Mouse (Mus musculus) lung, embryonic 15.5 days (tissue): ENCODE data around the gene Inpp5f. TPM values are rescaled to one million over a fixed set of nuclear protein-coding genes. Genes with fewer than 3 reads are reported as not detected.

ENCODE experiments used
- ATAC-seq: fragments of 200-750 bp; cut with Nextera tagmentation; 2 replicates; pipeline ENCODE4 v1.8.0; 2017; ENCODE audit warnings: moderate number of reproducible peaks, borderline replicate concordance; ENCODE audit not compliant: low FRiP score, low TSS enrichment; ENCODE audit errors: extremely low read depth
- H3K27ac ChIP-seq: fragments of 300-500 bp; sonication (generic); 2 replicates; pipeline ENCODE4 v1.5.1; 2015; ENCODE audit warnings: moderate library complexity, mild to moderate bottlenecking, inconsistent platforms
- H3K27me3 ChIP-seq: fragments of 300-500 bp; sonication (generic); 2 replicates; pipeline ENCODE4 v1.6.1; 2015; ENCODE audit warnings: inconsistent platforms
- H3K36me3 ChIP-seq: fragments of 300-500 bp; sonication (generic); 2 replicates; pipeline ENCODE4 v1.6.1; 2015; ENCODE audit warnings: inconsistent platforms
- H3K4me1 ChIP-seq: fragments of 300-500 bp; sonication (generic); 2 replicates; pipeline ENCODE4 v1.6.1; 2015; ENCODE audit warnings: inconsistent platforms
- H3K4me2 ChIP-seq: fragments of 300-500 bp; sonication (generic); 2 replicates; pipeline ENCODE4 v1.6.1; 2015; ENCODE audit warnings: inconsistent platforms, mild to moderate bottlenecking, moderate library complexity
- H3K4me3 ChIP-seq: fragments of 300-500 bp; sonication (generic); 2 replicates; pipeline ENCODE4 v1.5.1; 2015; ENCODE audit warnings: mild to moderate bottlenecking, inconsistent platforms
- H3K9ac ChIP-seq: fragments of 300-500 bp; sonication (generic); 2 replicates; pipeline ENCODE4 v1.6.1; 2015; ENCODE audit warnings: inconsistent platforms
- H3K9me3 ChIP-seq: fragments of 300-500 bp; sonication (generic); 2 replicates; pipeline ENCODE4 v1.6.1; 2016; ENCODE audit warnings: inconsistent platforms
- WGBS: fragments of 180-500 bp; shearing (Covaris S2); methylation state at CpG from one replicate; pipeline ENCODE4 v1.1.7; 2015; 5-methylcytosine and 5-hydroxymethylcytosine counted together
- polyA plus RNA-seq: library from polyadenylated mRNA; unstranded; fragments of >200 nt; fragmentation: Nextera tagmentation; extraction: Ambion mirVana; gene quantifications from 2 replicates; pipeline ENCODE4 v1.2.1, GENCODE M21; 2015

Gene Inpp5f
- polyA plus RNA-seq, 1 experiment from 2014 or later, result 17.2 TPM

DNA sequence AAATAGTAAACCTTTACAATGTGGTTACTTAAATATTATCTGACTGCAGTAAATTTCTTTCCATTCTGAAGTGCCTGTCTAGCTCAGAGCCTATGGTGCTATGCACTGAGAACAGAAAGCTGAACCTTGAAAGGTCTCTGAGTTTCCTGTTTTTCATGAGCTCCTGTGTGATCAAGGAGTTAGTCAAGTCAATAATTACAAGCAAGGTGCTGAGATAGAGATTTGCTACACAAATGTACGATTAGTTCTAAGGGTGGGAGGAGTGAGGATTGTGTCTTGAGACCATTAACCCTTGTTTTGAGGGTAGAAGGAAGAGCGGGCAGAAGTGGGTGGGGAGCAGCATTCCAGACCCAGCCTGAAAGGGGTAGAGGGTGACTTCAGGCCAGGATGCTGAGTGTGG lies 16.1 kb downstream of the Inpp5f start:
- Histone ChIP-seq H3K27me3 (no peaks in the 10 kb centered on the region), H3K4me1 (no peaks in the 10 kb centered on the region), H3K9me3 (no peaks in the 10 kb centered on the region), H3K27ac (no peak overlapping the region), H3K36me3 (no peaks in the 10 kb centered on the region), H3K9ac (no peak overlapping the region), H3K4me2 (no peak overlapping the region), H3K4me3 (no peak overlapping the region)
- ATAC-seq, result no peak
- WGBS, result 63% methylated on average over 2 of the region's 2 CpGs

DNA sequence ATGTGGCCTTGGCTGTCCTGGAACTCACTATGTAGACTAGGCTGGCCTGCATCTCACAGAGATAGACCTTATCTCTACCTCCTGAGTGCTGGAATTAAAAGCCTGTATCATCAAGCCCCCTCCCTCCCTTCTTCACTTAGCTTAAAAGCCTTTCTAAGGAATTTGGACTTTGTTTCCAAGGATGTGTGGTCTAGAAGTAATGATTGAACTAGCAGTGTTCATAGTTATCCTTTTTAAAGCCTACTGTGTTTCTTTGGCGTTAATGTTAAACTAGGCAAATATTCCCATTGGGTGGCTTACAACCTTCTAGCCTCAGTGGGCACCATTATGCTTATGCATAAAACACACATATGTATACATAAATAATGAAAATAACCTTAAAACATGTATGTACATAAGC lies 16.6 kb downstream of the Inpp5f start:
- H3K27ac ChIP-seq, result no peak overlapping the region
- 86% methylated on average over 1 of the region's 1 CpGs for WGBS

DNA sequence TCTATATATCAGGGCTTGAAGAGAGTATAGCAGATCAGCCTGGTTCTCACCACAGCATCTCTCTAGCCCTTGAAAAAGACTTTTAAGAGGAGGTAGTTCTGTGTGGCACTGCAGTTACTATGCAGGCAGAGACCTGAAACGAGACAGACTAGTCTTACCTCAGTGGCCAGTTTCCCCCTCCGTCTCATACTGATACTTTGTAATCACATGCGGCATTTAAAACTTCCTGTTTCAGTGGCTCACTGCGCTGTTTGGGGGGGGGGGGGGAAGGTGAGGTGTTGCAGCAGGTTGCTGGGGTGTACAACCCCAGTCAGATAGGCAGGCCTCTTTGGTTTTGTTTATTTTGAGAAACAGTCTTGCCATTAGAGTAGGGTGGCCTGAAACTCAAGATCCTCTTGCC lies 22.0 kb downstream of the Inpp5f start:
- Histone ChIP-seq H3K27ac (no peak overlapping the region), H3K4me1 (no peaks in the 10 kb centered on the region), H3K9me3 (no peaks in the 10 kb centered on the region), H3K36me3 (no peaks in the 10 kb centered on the region), H3K4me2 (no peak overlapping the region), H3K9ac (no peak overlapping the region), H3K27me3 (no peaks in the 10 kb centered on the region), H3K4me3 (no peak overlapping the region)
- ATAC-seq, result no peak
- WGBS, result 56% methylated on average over 4 of the region's 4 CpGs

More for the DNA sequence above, 16.6 kb downstream of the Inpp5f start:
- Histone ChIP-seq H3K27me3 (no peaks in the 10 kb centered on the region), H3K36me3 (no peaks in the 10 kb centered on the region), H3K4me1 (no peaks in the 10 kb centered on the region), H3K4me3 (no peak overlapping the region), H3K9ac (no peak overlapping the region), H3K4me2 (no peak overlapping the region), H3K9me3 (no peaks in the 10 kb centered on the region)
- ATAC-seq, result no peak

DNA sequence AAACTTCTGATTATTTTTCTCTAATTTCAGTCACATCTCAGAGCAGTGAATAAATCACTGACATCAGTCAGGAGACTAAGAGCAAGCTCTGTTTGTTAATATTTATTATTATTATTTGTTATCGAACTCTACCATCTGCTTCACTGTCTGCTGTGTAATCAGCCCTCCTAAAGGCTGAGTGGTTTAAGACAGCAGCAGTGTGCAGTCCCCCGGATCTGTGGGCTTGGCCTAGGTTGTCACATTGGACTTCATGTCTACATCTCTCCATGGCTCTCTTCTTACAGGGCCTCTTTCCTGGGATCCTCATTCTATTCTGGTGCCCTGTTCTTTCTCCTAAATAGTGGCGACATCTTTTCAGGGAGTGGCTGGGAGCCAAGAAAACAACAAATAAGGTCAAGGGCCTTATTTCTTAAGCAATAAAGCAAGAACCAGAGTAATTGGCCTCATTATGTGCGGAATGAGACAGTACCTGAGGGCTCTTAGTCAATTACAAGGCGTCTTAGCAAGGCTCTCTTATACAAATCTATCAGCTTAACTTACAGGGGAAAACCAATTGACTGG lies 28.9 kb downstream of the Inpp5f start:
- 68% methylated on average over 5 of the region's 5 CpGs for WGBS
- H3K4me2 ChIP-seq, result no peak overlapping the region
- no peaks in the 10 kb centered on the region for H3K27me3 ChIP-seq
- no peaks in the 10 kb centered on the region for H3K9me3 ChIP-seq
- no peak overlapping the region for H3K27ac ChIP-seq
- ATAC-seq, result no peak
- H3K4me1 ChIP-seq, result no peaks in the 10 kb centered on the region
- no peak overlapping the region for H3K4me3 ChIP-seq
- no peaks in the 10 kb centered on the region for H3K36me3 ChIP-seq
- H3K9ac ChIP-seq, result no peak overlapping the region

DNA sequence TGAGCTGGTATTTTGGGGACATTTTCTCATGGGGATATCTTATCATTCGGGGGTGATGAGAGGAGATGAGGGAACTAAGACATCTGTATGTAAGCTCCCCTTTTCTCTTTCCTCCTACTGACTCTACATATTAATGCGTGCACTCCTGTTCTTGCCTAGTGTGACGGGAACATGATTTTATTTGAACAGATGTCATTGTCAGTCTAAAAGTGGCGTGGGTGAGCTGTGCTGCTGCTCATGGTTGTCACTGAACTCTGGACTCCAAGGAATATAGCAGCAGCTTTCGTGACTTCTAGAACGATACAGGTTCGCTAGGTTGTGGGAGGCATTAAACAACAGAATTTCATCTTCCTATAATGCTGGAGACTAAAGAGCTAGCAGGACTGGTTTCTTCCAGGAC lies 30.4 kb downstream of the Inpp5f start:
- no peak for ATAC-seq
- H3K4me3 ChIP-seq, result no peak overlapping the region
- H3K36me3 ChIP-seq, result no peaks in the 10 kb centered on the region
- no peak overlapping the region for H3K27ac ChIP-seq
- no peaks in the 10 kb centered on the region for H3K27me3 ChIP-seq
- H3K9me3 ChIP-seq, result no peaks in the 10 kb centered on the region
- WGBS, result 85% methylated on average over 7 of the region's 7 CpGs
- no peaks in the 10 kb centered on the region for H3K4me1 ChIP-seq
- no peak overlapping the region for H3K9ac ChIP-seq
- H3K4me2 ChIP-seq, result no peak overlapping the region

DNA sequence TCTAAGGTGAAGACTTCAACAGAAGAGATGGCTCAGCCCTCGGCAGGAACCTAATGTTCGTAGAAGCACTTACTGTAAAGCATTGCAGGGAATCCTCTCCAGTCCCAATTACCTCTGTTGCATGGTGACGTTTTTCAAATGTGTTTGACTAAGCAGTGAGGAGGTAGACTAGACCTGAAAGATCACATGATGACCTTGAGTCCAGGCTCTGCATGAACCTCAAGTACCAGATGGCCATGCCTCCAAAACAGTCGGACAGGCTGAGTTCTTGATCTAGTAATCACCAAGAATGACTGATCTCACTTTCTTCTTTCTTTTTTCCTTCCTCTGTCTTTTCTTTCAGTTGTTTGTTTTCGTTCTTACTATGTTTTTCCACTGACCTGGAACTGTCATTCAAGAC lies 31.3 kb downstream of the Inpp5f start:
- 64% methylated on average over 5 of the region's 5 CpGs for WGBS
- H3K9me3 ChIP-seq, result no peaks in the 10 kb centered on the region
- ATAC-seq, result no peak

DNA sequence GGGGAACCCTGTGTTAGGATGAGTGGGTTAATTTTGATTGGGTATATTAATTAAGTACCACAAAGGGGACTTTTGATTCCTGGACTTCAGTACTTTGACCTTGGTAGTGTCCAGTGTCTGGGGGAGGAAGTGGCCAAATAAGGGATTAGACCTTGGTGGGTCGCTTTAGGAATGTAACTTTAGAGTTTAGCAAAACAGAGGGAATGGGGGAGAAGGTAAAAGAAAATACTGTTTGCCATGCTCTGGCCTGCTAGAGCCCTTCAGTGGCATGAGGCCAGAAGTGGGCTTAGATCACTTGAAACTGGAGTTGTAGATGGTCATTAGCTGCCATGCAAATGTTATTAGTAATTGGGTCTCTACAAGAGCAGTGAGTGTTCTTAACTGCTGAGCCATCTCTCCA lies 45.8 kb downstream of the Inpp5f start:
- no peak overlapping the region for H3K4me3 ChIP-seq
- H3K9me3 ChIP-seq, result no peaks in the 10 kb centered on the region
- WGBS, result 91% methylated on average over 1 of the region's 1 CpGs
- no peaks in the 10 kb centered on the region for H3K36me3 ChIP-seq
- no peaks in the 10 kb centered on the region for H3K27me3 ChIP-seq
- no peak overlapping the region for H3K4me2 ChIP-seq
- no peak overlapping the region for H3K27ac ChIP-seq
- no peak overlapping the region for H3K9ac ChIP-seq
- ATAC-seq, result no peak
- no peaks in the 10 kb centered on the region for H3K4me1 ChIP-seq

More for the DNA sequence above, 31.3 kb downstream of the Inpp5f start:
- no peak overlapping the region for H3K9ac ChIP-seq
- no peaks in the 10 kb centered on the region for H3K36me3 ChIP-seq
- H3K4me2 ChIP-seq, result no peak overlapping the region
- H3K4me3 ChIP-seq, result no peak overlapping the region
- H3K27me3 ChIP-seq, result no peaks in the 10 kb centered on the region
- no peaks in the 10 kb centered on the region for H3K4me1 ChIP-seq
- H3K27ac ChIP-seq, result no peak overlapping the region

DNA sequence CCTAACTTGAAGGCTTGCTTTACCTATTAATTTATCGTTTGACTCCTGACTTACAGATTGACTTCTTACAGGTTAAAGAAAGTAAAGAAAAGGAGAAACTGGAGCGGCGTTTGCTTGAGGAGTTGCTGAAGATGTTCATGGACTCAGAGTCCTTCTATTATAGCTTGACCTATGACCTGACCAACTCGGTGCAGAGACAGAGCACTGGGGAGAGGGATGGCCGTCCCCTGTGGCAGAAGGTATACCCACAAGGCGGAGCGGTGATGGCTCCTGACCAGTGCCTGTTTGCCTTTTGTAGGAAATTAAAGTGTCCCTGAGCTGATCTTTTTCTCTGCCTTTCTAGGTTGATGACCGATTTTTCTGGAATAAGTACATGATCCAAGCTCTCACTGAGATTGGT lies 52.8 kb downstream of the Inpp5f start:
- H3K9me3 ChIP-seq, result no peaks in the 10 kb centered on the region
- ATAC-seq, result no peak
- no peaks in the 10 kb centered on the region; the same call in 1 of the 2 replicates for H3K36me3 ChIP-seq
- H3K4me1 ChIP-seq, result no peaks in the 10 kb centered on the region
- H3K4me2 ChIP-seq, result no peak overlapping the region
- WGBS, result 88% methylated on average over 8 of the region's 8 CpGs
- no peaks in the 10 kb centered on the region for H3K27me3 ChIP-seq
- no peak overlapping the region for H3K9ac ChIP-seq
- H3K4me3 ChIP-seq, result no peak overlapping the region
- no peak overlapping the region for H3K27ac ChIP-seq

DNA sequence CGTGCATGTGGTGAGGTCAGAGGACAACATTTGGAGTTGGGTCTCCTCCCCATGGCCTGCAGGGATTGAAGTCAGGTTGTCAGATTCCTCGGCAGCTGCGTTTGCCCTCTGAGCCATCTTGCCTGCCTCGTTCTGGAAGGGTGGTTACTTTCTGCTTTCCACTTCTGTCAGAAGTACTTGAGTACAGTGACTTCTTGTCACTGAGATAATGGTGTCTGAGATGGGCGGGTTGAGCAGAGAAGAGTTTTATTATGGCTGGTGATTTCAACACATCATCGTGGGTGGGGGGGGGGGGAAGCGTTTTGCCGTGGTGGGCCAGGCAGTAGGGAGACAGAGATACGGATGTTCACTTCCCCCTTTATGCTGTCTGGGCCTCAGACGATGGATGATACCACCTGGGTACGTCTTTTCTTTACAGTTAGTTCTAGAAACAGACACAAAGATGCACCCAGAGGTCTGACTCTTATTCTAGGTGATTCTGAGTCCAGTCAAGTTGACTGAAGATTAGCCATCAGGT lies 53.8 kb downstream of the Inpp5f start:
- H3K36me3 ChIP-seq, result peaks cover 5% of the 10 kb centered on the region; the same call in 1 of the 2 replicates
- no peak for ATAC-seq
- 79% methylated on average over 11 of the region's 11 CpGs for WGBS

DNA sequence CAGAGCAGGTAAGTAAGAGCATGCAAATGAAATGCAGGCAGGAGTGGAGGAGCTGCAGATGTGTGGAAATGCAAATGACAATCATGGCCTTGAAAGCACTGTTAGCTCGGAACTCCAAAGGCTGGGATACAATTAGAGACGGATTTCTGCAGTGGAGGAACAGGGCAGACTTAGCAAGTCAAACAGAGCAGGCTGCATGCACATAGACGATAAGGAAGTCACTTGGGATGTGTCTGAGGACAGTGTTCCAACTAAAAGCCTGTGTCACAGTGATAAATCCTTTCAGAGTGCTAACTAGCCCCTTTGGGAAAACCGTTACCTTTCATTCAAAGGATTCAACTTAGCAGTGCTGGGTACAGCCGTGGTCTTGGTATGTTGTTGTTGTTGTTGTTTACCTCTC lies 56.7 kb downstream of the Inpp5f start:
- Histone ChIP-seq H3K27me3 (no peaks in the 10 kb centered on the region), H3K9ac (no peak overlapping the region), H3K4me2 (no peak overlapping the region), H3K27ac (no peak overlapping the region), H3K36me3 (peaks cover 5% of the 10 kb centered on the region; the same call in 1 of the 2 replicates), H3K4me1 (no peaks in the 10 kb centered on the region), H3K4me3 (no peak overlapping the region), H3K9me3 (no peaks in the 10 kb centered on the region)
- 81% methylated on average over 5 of the region's 5 CpGs for WGBS
- ATAC-seq, result no peak

More for the DNA sequence above, 53.8 kb downstream of the Inpp5f start:
- Histone ChIP-seq H3K4me1 (no peaks in the 10 kb centered on the region), H3K9me3 (no peaks in the 10 kb centered on the region), H3K9ac (no peak overlapping the region), H3K4me2 (no peak overlapping the region), H3K27me3 (no peaks in the 10 kb centered on the region), H3K27ac (no peak overlapping the region), H3K4me3 (no peak overlapping the region)

DNA sequence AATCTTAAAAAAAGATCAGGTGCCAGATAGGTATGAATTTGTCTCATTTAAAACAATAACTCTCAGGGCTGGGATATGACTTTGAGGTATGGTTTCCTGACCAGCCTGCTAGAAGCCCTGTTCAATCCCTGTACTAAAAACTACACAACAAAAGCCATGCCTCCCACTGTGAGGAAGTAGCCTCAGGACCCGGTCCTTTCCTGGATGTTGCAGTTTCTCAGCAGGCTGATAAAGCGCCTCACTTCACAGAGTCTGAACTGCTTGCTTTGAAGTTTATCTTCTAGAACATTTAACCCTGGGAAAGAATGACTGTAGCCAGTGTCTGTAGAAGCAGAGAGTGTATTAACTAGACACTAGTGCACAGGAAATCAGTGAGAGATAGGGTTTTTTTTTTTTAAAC lies 57.7 kb downstream of the Inpp5f start:
- no peak overlapping the region for H3K4me3 ChIP-seq
- peaks cover 5% of the 10 kb centered on the region; the same call in 1 of the 2 replicates for H3K36me3 ChIP-seq
- H3K4me2 ChIP-seq, result no peak overlapping the region
- H3K9ac ChIP-seq, result no peak overlapping the region
- no peaks in the 10 kb centered on the region for H3K9me3 ChIP-seq
- 47% methylated on average over 2 of the region's 2 CpGs for WGBS
- no peaks in the 10 kb centered on the region for H3K27me3 ChIP-seq
- H3K27ac ChIP-seq, result no peak overlapping the region
- no peaks in the 10 kb centered on the region for H3K4me1 ChIP-seq
- no peak for ATAC-seq

DNA sequence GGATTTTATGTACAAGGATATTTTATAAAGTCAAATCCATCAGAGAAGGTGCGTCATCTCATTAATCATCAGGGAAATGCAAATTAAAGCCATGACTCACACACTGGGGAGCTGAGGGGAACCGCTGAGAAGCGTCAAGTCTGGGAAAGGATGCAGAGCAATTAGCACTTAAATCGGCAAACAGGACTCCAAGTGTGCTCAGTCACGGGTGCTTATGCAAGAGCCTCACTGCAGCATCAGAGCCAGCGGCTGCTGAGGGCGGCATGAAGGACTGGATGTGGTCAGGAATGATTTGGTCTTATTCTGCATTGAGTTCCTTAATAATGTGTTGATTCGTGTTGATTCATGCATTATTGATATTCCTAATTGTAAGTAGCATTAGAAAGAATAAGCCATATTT lies 60.8 kb downstream of the Inpp5f start:
- ATAC-seq, result no peak
- Histone ChIP-seq H3K9me3 (no peaks in the 10 kb centered on the region), H3K27ac (no peak overlapping the region), H3K4me2 (no peak overlapping the region), H3K36me3 (0 out of 2 replicates have a peak, but pooled peaks cover 5% of the 10 kb centered on the region), H3K4me3 (no peak overlapping the region), H3K4me1 (no peaks in the 10 kb centered on the region), H3K9ac (no peak overlapping the region), H3K27me3 (no peaks in the 10 kb centered on the region)
- 31% methylated on average over 8 of the region's 8 CpGs for WGBS
